Mouse (Mus musculus) neural tube, embryonic 11.5 days (tissue): ENCODE results near the gene Plaur. TPM values are rescaled to one million over a fixed set of nuclear protein-coding genes. Genes with fewer than 3 reads are reported as not detected.
"Not testable (repeated sequence)": the region's sequence is repeated elsewhere in the genome, so short reads cannot be mapped to it uniquely, and the experiment has no call there.

Source experiments
- ATAC-seq: fragments of 200-750 bp; cut with Nextera tagmentation; 2 replicates; pipeline ENCODE4 v1.8.0; 2017; ENCODE audit warnings: moderate number of reproducible peaks, mild to moderate bottlenecking, moderate TSS enrichment, moderate library complexity; ENCODE audit not compliant: insufficient read depth, low FRiP score, low TSS enrichment
- DNase-seq: peaks from one replicate; pipeline ENCODE4 v3.0.0-alpha.2; 2015; ENCODE audit warnings: low spot score
- H3K27ac ChIP-seq: fragments of 300-500 bp; sonication (generic); 2 replicates; pipeline ENCODE4 v1.5.1; 2014; ENCODE audit warnings: low read depth, mild to moderate bottlenecking, low read length
- H3K27me3 ChIP-seq: fragments of 300-500 bp; sonication (generic); 2 replicates; pipeline ENCODE4 v1.6.1; 2014; ENCODE audit warnings: mild to moderate bottlenecking, low read length, mixed read lengths; ENCODE audit not compliant: control insufficient read depth, insufficient read depth
- H3K36me3 ChIP-seq: fragments of 300-500 bp; sonication (generic); 2 replicates; pipeline ENCODE4 v1.6.1; 2014; ENCODE audit warnings: mild to moderate bottlenecking, low read length, moderate library complexity, mixed read lengths; ENCODE audit not compliant: control insufficient read depth, insufficient read depth
- H3K4me1 ChIP-seq: fragments of 300-500 bp; sonication (generic); 2 replicates; pipeline ENCODE4 v1.6.1; 2014; ENCODE audit warnings: low read length, mixed read lengths; ENCODE audit not compliant: control insufficient read depth, insufficient read depth
- H3K4me2 ChIP-seq: fragments of 300-500 bp; sonication (generic); 2 replicates; pipeline ENCODE4 v1.6.1; 2014; ENCODE audit warnings: low read depth, mild to moderate bottlenecking, moderate library complexity
- H3K4me3 ChIP-seq: fragments of 300-500 bp; sonication (generic); 2 replicates; pipeline ENCODE4 v1.5.1; 2014; ENCODE audit warnings: low read depth, low read length
- H3K9ac ChIP-seq: fragments of 300-500 bp; sonication (generic); 2 replicates; pipeline ENCODE4 v1.6.1; 2014; ENCODE audit warnings: mild to moderate bottlenecking, low read length
- H3K9me3 ChIP-seq: fragments of 300-500 bp; sonication (generic); 2 replicates; pipeline ENCODE4 v1.6.1; 2016; ENCODE audit warnings: low read length; ENCODE audit not compliant: control insufficient read depth
- WGBS: fragments of 180-500 bp; shearing (Covaris S2); extraction: QIAGEN DNeasy Blood & Tissue Kit; methylation state at CpG from one replicate; pipeline ENCODE4 v1.1.7; 2014; 5-methylcytosine and 5-hydroxymethylcytosine counted together
- polyA plus RNA-seq: library from polyadenylated mRNA; unstranded; fragments of >200 nt; fragmentation: Nextera tagmentation; extraction: Ambion mirVana; gene quantifications from 2 replicates; pipeline ENCODE4 v1.2.1, GENCODE M21; 2014

The Plaur gene
- polyA plus RNA-seq, 1 experiment from 2014 or later, result 1.5 TPM

GRCm38 (mm10) chr7:24479685-24480084, 17.4 kb downstream of the Plaur start:
- Histone ChIP-seq H3K4me2 (no peak overlapping the region), H3K9me3 (no peaks in the 10 kb centered on the region), H3K27ac (no peak overlapping the region), H3K27me3 (0 out of 2 replicates have a peak, but pooled peaks cover 2% of the 10 kb centered on the region), H3K4me3 (no peak overlapping the region), H3K36me3 (no peaks in the 10 kb centered on the region), H3K4me1 (peaks cover 9% of the 10 kb centered on the region), H3K9ac (no peak overlapping the region)
- 95% methylated on average over 2 of the region's 2 CpGs for WGBS
- no peak for DNase-seq
- ATAC-seq, result no peak

- Histone ChIP-seq H3K27me3 (0 out of 2 replicates have a peak, but pooled peaks cover 2% of the 10 kb centered on the region), H3K4me3 (no peak overlapping the region), H3K27ac (no peak overlapping the region), H3K9me3 (no peaks in the 10 kb centered on the region), H3K36me3 (no peaks in the 10 kb centered on the region), H3K9ac (no peak overlapping the region), H3K4me1 (peaks cover 9% of the 10 kb centered on the region), H3K4me2 (no peak overlapping the region)
- no peak for DNase-seq
- ATAC-seq, result no peak
- WGBS, result 61% methylated on average over 18 of the region's 18 CpGs
Observed at GRCm38 (mm10) chr7:24480121-24480941, 18.0 kb downstream of the Plaur start.

- Histone ChIP-seq H3K27ac (no peak overlapping the region), H3K36me3 (no peaks in the 10 kb centered on the region), H3K4me1 (peaks cover 9% of the 10 kb centered on the region), H3K9ac (peak overlapping the region; percentile 86), H3K4me3 (peak overlapping the region; percentile 70), H3K4me2 (peak overlapping the region; percentile 93), H3K9me3 (no peaks in the 10 kb centered on the region), H3K27me3 (0 out of 2 replicates have a peak, but pooled peaks cover 2% of the 10 kb centered on the region)
- 19% methylated on average over 14 of the region's 14 CpGs for WGBS
- DNase-seq (no peak), ATAC-seq (peak; percentile 5; the same call in 1 of the 2 replicates)
Observed at GRCm38 (mm10) chr7:24480986-24481473, 18.7 kb downstream of the Plaur start.

GRCm38 (mm10) chr7:24481474-24482207, 19.4 kb downstream of the Plaur start, which contains the start of gene Cadm4:
Gene Cadm4 (plus strand): TSS chr7:24482023.
- H3K36me3 ChIP-seq, result no peaks in the 10 kb centered on the region
- H3K4me2 ChIP-seq, result peak within 1 kb of the TSS; percentile 93
- peak within 1 kb of the TSS; percentile 60; the same call in 1 of the 2 replicates for H3K27ac ChIP-seq
- H3K4me3 ChIP-seq, result peak within 1 kb of the TSS; percentile 70
- H3K9me3 ChIP-seq, result no peaks in the 10 kb centered on the region
- DNase-seq (peak; percentile 95), ATAC-seq (peak; percentile 80)
- WGBS, result under 1% methylated on average over 59 of the region's 83 CpGs
- peaks cover 13% of the 10 kb centered on the region for H3K4me1 ChIP-seq
- 0 out of 2 replicates have a peak, but pooled peaks cover 2% of the 10 kb centered on the region for H3K27me3 ChIP-seq
- H3K9ac ChIP-seq, result peak within 1 kb of the TSS; percentile 86

GRCm38 (mm10) chr7:24482208-24483020, 20.1 kb downstream of the Plaur start:
- DNase-seq (peak; percentile 42), ATAC-seq (peak; percentile 45)
- peak overlapping the region; percentile 70 for H3K4me3 ChIP-seq
- 3% methylated on average over 11 of the region's 38 CpGs for WGBS
- H3K9ac ChIP-seq, result peak overlapping the region; percentile 86
- no peaks in the 10 kb centered on the region for H3K36me3 ChIP-seq
- peak overlapping the region; percentile 60; the same call in 1 of the 2 replicates for H3K27ac ChIP-seq
- H3K4me1 ChIP-seq, result peaks cover 21% of the 10 kb centered on the region
- peak overlapping the region; percentile 93 for H3K4me2 ChIP-seq
- H3K27me3 ChIP-seq, result 0 out of 2 replicates have a peak, but pooled peaks cover 2% of the 10 kb centered on the region
- H3K9me3 ChIP-seq, result no peaks in the 10 kb centered on the region

- not testable (repeated sequence) for H3K27ac ChIP-seq
- WGBS, result 49% methylated on average over 6 of the region's 6 CpGs
Observed at GRCm38 (mm10) chr7:24483291-24483690, 21.0 kb downstream of the Plaur start.

GRCm38 (mm10) chr7:24485481-24485880, 23.2 kb downstream of the Plaur start:
- Histone ChIP-seq H3K9ac (no peak overlapping the region), H3K9me3 (no peaks in the 10 kb centered on the region), H3K36me3 (no peaks in the 10 kb centered on the region), H3K27ac (no peak overlapping the region), H3K4me2 (no peak overlapping the region), H3K4me1 (peaks cover 24% of the 10 kb centered on the region), H3K27me3 (0 out of 2 replicates have a peak, but pooled peaks cover 2% of the 10 kb centered on the region), H3K4me3 (no peak overlapping the region)
- no peak for DNase-seq
- WGBS, result 78% methylated on average over 9 of the region's 9 CpGs
- ATAC-seq, result no peak

More at GRCm38 (mm10) chr7:24483291-24483690, 21.0 kb downstream of the Plaur start:
- not testable (repeated sequence) for DNase-seq, H3K27me3 ChIP-seq, H3K9me3 ChIP-seq, ATAC-seq, H3K36me3 ChIP-seq
- Histone ChIP-seq H3K9ac (peak overlapping the region; percentile 86; the same call in 1 of the 2 replicates), H3K4me3 (peak overlapping the region; percentile 70), H3K4me2 (peak overlapping the region; percentile 93), H3K4me1 (peaks cover 24% of the 10 kb centered on the region)
